Mouse (Mus musculus) heart, embryonic 14.5 days (tissue): ENCODE measurements at regions not wholly inside any gene's neighbourhood (a gene's known extent, or its start where the extent isn't known, plus 50 kb on each side); places are given as distances from the start of the nearest gene placed in this dataset.

Experiments used
- ATAC-seq: fragments of 200-750 bp; cut with Nextera tagmentation; 2 replicates; pipeline ENCODE4 v1.8.0; 2017; ENCODE audit warnings: low read depth, moderate TSS enrichment; ENCODE audit not compliant: insufficient number of reproducible peaks, insufficient read depth, low FRiP score
- H3K27ac ChIP-seq, 2 experiments: fragments of 200-500 bp in 1 of 2; fragments of 300-500 bp in 1 of 2; sonication (generic) in 1 of 2; replicated peaks in 1 of 2; 2 replicates each; pipeline ENCODE4 v1.5.1; 2012 to 2014; ENCODE audit warnings: low read depth in 2 of 2, low read length in 2 of 2, control low read depth in 1 of 2, mild to moderate bottlenecking in 1 of 2, mixed read lengths in 1 of 2; ENCODE audit not compliant: control insufficient read depth in 1 of 2, insufficient read depth in 1 of 2
- H3K27me3 ChIP-seq: fragments of 300-500 bp; sonication (generic); 2 replicates; pipeline ENCODE4 v1.6.1; 2014; ENCODE audit warnings: mild to moderate bottlenecking, low read length, control low read depth; ENCODE audit not compliant: control insufficient read depth, insufficient read depth
- H3K36me3 ChIP-seq: fragments of 300-500 bp; sonication (generic); 2 replicates; pipeline ENCODE4 v1.6.1; 2014; ENCODE audit warnings: mild to moderate bottlenecking, control low read depth, low read length, mixed read lengths; ENCODE audit not compliant: control insufficient read depth, insufficient read depth
- H3K4me1 ChIP-seq, 2 experiments: fragments of 200-500 bp in 1 of 2; fragments of 300-500 bp in 1 of 2; sonication (generic) in 1 of 2; 2 replicates each; pipeline ENCODE4 v1.6.1; 2012 to 2014; ENCODE audit warnings: low read length in 2 of 2, control low read depth in 1 of 2, mixed read lengths in 1 of 2; ENCODE audit not compliant: control insufficient read depth in 2 of 2, insufficient read depth in 2 of 2
- H3K4me2 ChIP-seq: fragments of 300-500 bp; sonication (generic); 2 replicates; pipeline ENCODE4 v1.6.1; 2014; ENCODE audit warnings: mild to moderate bottlenecking, low read length
- H3K4me3 ChIP-seq, 2 experiments: fragments of 200-500 bp in 1 of 2; fragments of 300-500 bp in 1 of 2; sonication (generic) in 1 of 2; 2 replicates each; pipeline ENCODE4 v1.5.1; 2012 to 2014; ENCODE audit warnings: low read length in 2 of 2, mild to moderate bottlenecking in 2 of 2, control low read depth in 1 of 2, low read depth in 1 of 2, moderate library complexity in 1 of 2; ENCODE audit not compliant: control insufficient read depth in 1 of 2, insufficient read depth in 1 of 2
- H3K9ac ChIP-seq: fragments of 300-500 bp; sonication (generic); 2 replicates; pipeline ENCODE4 v1.6.1; 2014; ENCODE audit warnings: mild to moderate bottlenecking, low read length
- H3K9me3 ChIP-seq: fragments of 300-500 bp; sonication (generic); 2 replicates; pipeline ENCODE4 v1.6.1; 2016; ENCODE audit warnings: low read length, control low read depth; ENCODE audit not compliant: control insufficient read depth
- WGBS: fragments of 180-500 bp; shearing (Covaris S2); extraction: QIAGEN DNeasy Blood & Tissue Kit; methylation state at CpG from one replicate; pipeline ENCODE4 v1.1.7; 2014; 5-methylcytosine and 5-hydroxymethylcytosine counted together

DNA sequence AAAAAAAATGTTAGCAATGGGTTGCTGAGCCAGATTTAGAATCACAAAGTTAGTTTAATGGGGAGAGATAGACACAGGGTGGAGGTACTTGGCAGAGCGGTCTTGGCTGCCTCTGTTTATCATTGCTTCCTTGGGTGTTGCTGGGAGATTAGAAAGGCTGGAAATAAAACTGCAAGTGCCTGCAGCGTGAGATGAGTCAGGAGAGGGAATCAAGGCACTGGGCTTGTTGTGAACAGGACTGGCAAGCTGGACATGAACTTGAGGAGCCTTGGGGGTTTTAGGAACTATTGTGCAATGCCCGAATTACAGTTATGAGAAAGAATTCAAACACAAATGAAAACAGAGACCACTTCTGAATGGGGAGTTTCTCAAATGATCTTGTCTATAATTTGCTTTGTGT is 102.8 kb downstream of the Tmx1 start:
- H3K9me3 ChIP-seq: no peaks in the 10 kb centered on the region
- peaks cover 8 to 21% of the 10 kb centered on the region in 2 experiments for H3K4me1 ChIP-seq
- H3K9ac ChIP-seq: no peak overlapping the region
- WGBS: 27% methylated on average over 3 of the region's 3 CpGs
- no peaks in the 10 kb centered on the region for H3K36me3 ChIP-seq
- ATAC-seq: no peak
- peak overlapping the region; percentile 5 to 41; a peak in 2 of 4 replicates for H3K27ac ChIP-seq
- no peak overlapping the region for H3K4me3 ChIP-seq
- no peak overlapping the region for H3K4me2 ChIP-seq
- H3K27me3 ChIP-seq: no peaks in the 10 kb centered on the region

- no peaks in the 10 kb centered on the region for H3K36me3 ChIP-seq
- peak overlapping the region in 1 of 2 experiments; percentile 20; a peak in 1 of 4 replicates for H3K27ac ChIP-seq
- no peak overlapping the region for H3K9ac ChIP-seq
- H3K9me3 ChIP-seq: no peaks in the 10 kb centered on the region
- H3K4me1 ChIP-seq: peaks cover 8 to 21% of the 10 kb centered on the region in 2 experiments
- H3K4me3 ChIP-seq: no peak overlapping the region
- 7% methylated on average over 6 of the region's 6 CpGs for WGBS
- 0 out of 2 replicates have a peak overlapping the region, but pooled peaks have one; percentile 7 for H3K4me2 ChIP-seq
- peak; percentile 26; the same call in 1 of the 2 replicates for ATAC-seq
- H3K27me3 ChIP-seq: no peaks in the 10 kb centered on the region
These were observed 103.9 kb downstream of the Tmx1 start for GRCm38 (mm10) chr12:70556820-70557219.

DNA sequence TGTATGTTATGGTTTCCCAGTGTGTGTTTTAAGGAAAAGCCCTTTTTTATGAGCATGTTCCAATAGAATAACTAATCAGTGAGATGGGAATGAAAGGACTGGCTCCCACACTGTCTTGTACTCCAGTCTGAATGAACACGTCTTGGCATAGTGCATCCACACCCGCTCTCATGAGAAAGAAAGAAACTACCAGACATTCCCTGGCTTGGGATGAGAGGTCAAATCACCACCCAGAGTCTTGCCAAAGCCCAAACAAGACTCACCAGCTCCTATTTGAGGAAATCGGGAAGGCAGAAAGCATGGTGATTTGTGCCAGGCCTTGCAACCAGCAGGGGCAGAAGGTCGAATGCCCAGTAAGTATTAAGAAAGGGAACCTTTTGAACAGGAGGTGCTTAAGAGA is 110.6 kb downstream of the Tmx1 start:
- ATAC-seq: no peak
- 82% methylated on average over 4 of the region's 4 CpGs for WGBS
- H3K9ac ChIP-seq: no peak overlapping the region
- H3K27me3 ChIP-seq: no peaks in the 10 kb centered on the region
- H3K36me3 ChIP-seq: no peaks in the 10 kb centered on the region
- H3K4me2 ChIP-seq: no peak overlapping the region
- H3K4me3 ChIP-seq: no peak overlapping the region
- H3K9me3 ChIP-seq: no peaks in the 10 kb centered on the region
- no peak overlapping the region for H3K27ac ChIP-seq
- H3K4me1 ChIP-seq: no peaks in the 10 kb centered on the region

GRCm38 (mm10) chr12:70575665-70576064 is 122.8 kb downstream of the Tmx1 start:
- H3K36me3 ChIP-seq: no peaks in the 10 kb centered on the region
- H3K4me2 ChIP-seq: no peak overlapping the region
- 65% methylated on average over 7 of the region's 7 CpGs for WGBS
- H3K27ac ChIP-seq: no peak overlapping the region
- H3K9ac ChIP-seq: no peak overlapping the region
- no peak overlapping the region for H3K4me3 ChIP-seq
- no peak for ATAC-seq
- H3K9me3 ChIP-seq: no peaks in the 10 kb centered on the region
- H3K4me1 ChIP-seq: no peaks in the 10 kb centered on the region; a peak in 1 of 4 replicates
- H3K27me3 ChIP-seq: no peaks in the 10 kb centered on the region

DNA sequence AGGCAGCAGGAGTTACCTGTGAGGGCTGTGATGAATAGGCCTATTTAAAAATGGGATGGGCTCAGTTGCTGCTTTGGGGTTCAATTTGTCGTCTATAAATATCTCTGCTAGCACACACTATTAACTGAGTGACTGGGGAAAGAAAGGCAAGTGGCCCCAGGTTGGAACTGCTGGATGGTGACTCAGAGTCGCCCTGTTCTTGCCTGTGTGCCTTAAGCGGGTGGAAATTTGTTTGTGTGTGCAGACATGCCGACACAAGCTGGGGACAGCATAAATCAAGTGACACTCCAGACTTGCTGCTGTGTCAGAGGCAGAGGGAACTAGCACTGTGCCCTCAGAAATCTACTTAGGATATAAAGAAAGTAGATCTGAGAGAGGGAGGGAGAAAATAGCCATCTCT is 124.9 kb downstream of the Tmx1 start:
- Histone ChIP-seq H3K4me2 (no peak overlapping the region), H3K27me3 (no peaks in the 10 kb centered on the region), H3K9ac (no peak overlapping the region), H3K4me3 (no peak overlapping the region), H3K4me1 (no peaks in the 10 kb centered on the region; a peak in 1 of 4 replicates), H3K36me3 (no peaks in the 10 kb centered on the region), H3K9me3 (peaks cover 3% of the 10 kb centered on the region), H3K27ac (no peak overlapping the region)
- ATAC-seq: no peak
- WGBS: 34% methylated on average over 4 of the region's 4 CpGs

- no peak for ATAC-seq
- H3K9ac ChIP-seq: no peak overlapping the region
- no peak overlapping the region for H3K4me2 ChIP-seq
- H3K4me1 ChIP-seq: no peaks in the 10 kb centered on the region; a peak in 1 of 4 replicates
- H3K9me3 ChIP-seq: peaks cover 7% of the 10 kb centered on the region
- H3K4me3 ChIP-seq: no peak overlapping the region
- WGBS: 85% methylated on average over 8 of the region's 8 CpGs
- H3K27me3 ChIP-seq: no peaks in the 10 kb centered on the region
- no peak overlapping the region for H3K27ac ChIP-seq
- H3K36me3 ChIP-seq: no peaks in the 10 kb centered on the region
These were observed 126.5 kb downstream of the Tmx1 start for GRCm38 (mm10) chr12:70579328-70579905.

DNA sequence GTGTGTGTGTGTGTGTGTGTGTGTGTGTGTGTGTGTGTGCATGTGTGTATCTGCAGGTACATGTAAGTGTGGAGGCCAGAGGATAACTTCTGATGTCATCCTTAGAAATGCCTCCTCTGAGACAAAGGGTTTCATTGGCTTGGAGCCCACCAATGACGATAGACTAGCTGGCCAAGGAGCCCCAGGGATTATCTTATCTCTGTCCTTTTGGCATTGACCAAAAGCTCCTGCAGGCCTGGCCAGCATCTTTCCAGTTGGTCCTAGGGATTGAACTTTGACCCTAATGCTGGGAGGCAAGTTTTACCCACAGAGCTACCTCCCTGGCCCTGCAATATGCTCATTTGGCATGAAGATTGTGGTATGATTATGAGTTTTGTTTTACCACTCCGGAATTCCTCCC is 133.3 kb downstream of the Tmx1 start:
- peaks cover 3 to 7% of the 10 kb centered on the region in 2 experiments; a peak in 2 of 4 replicates for H3K4me1 ChIP-seq
- no peak overlapping the region for H3K4me3 ChIP-seq
- no peaks in the 10 kb centered on the region for H3K27me3 ChIP-seq
- H3K9ac ChIP-seq: no peak overlapping the region
- 44% methylated on average over 2 of the region's 2 CpGs for WGBS
- no peak overlapping the region for H3K4me2 ChIP-seq
- no peaks in the 10 kb centered on the region for H3K36me3 ChIP-seq
- no peak overlapping the region for H3K27ac ChIP-seq
- ATAC-seq: no peak
- peaks cover 7% of the 10 kb centered on the region for H3K9me3 ChIP-seq

DNA sequence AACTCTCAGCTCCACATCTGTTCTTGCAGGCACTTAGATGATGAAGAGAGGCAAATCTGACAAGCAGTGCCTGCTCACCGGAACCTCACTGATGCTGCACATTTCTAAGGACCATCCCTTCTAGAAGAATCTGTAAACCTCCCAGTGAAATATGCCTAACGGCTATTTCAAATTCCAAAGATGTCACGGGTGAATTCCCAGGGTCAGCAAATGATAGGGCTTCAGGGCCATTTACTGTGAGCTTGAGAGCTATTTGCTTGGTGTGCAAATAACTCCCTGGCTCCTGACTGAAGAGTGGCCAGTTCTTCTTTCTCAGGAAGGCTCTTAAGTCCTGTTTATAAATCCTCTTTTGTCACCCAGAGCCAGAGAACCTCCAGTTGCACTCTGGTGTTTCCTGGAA is 135.3 kb downstream of the Tmx1 start:
- 42% methylated on average over 3 of the region's 3 CpGs for WGBS
- Histone ChIP-seq H3K27ac (no peak overlapping the region), H3K36me3 (no peaks in the 10 kb centered on the region)

More for the DNA sequence above, 135.3 kb downstream of the Tmx1 start:
- no peak for ATAC-seq
- Histone ChIP-seq H3K4me3 (no peak overlapping the region), H3K9ac (no peak overlapping the region), H3K4me1 (peaks cover 3 to 7% of the 10 kb centered on the region in 2 experiments; a peak in 2 of 4 replicates), H3K27me3 (no peaks in the 10 kb centered on the region), H3K4me2 (no peak overlapping the region), H3K9me3 (no peaks in the 10 kb centered on the region)
